In the genomic region with DNA sequence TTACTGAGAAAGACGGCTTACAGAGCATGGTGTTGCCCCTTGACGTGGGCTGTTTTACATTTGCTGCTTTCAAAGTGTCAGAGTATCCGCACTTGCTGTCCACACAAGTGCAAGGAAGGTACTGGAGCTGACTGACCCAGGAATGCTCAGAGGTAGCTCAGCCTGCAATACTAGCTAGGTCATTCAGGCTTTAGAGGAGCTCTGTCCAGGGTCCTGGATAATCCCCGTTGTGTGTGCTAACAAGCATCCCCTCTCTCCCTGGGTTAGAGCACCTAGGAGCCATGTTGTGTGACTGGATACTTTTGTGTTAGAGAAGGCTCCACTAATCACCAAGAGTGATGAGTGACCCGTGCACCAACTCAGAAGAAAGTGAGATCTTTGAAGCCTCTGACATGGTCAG, we compare ENCODE assay signal across 13 mouse cellular contexts.
DNase-seq lines count a peak whose midpoint lies in the region; ATAC-seq and TF ChIP-seq lines count a peak whose summit lies in the region.
"Had no signal": no experiment of that assay in that cellular context is flagged by ENCODE, and none has a peak within 500 bp of the region (broad histone marks: within the 10 kb centered on the region; RNA-seq: fewer than 3 reads in every experiment).

No protein-coding gene starts in this region.

- H3K36me3 ChIP-seq in kidney, embryonic 15.5 days: no peaks in the 10 kb centered on the region
- H3K36me3 ChIP-seq in ES-E14 (ENCODE audit: control insufficient read depth, insufficient read depth, low read length, poor library complexity, severe bottlenecking): no peaks in the 10 kb centered on the region
- H3K36me3 ChIP-seq: hindbrain, embryonic 13.5 days; stomach, embryonic 15.5 days had no signal

- H3K4me3 ChIP-seq in kidney, embryonic 15.5 days (replicated peaks): no peak overlapping the region
- H3K4me3 ChIP-seq in ES-E14 (ENCODE audit: insufficient read depth in 1 of 2, low read depth in 1 of 2, low read length in 2 of 2, poor library complexity in 1 of 2, severe bottlenecking in 1 of 2): no peak overlapping the region
- H3K4me3 ChIP-seq: hindbrain, embryonic 13.5 days; stomach, embryonic 15.5 days had no signal

- H3K4me2 ChIP-seq in kidney, embryonic 15.5 days: no peak overlapping the region
- H3K4me2 ChIP-seq: hindbrain, embryonic 13.5 days; stomach, embryonic 15.5 days had no signal

- H3K27me3 ChIP-seq in kidney, embryonic 15.5 days: no peaks in the 10 kb centered on the region
- H3K27me3 ChIP-seq: hindbrain, embryonic 13.5 days; stomach, embryonic 15.5 days had no signal

- in situ Hi-C loops in ES-E14 (cut with MboI; ENCODE audit: low sequenced_read_pairs in 2 of 2, unreplicated experiment in 2 of 2): no loop called here

- H3K9me3 ChIP-seq in kidney, embryonic 15.5 days (replicated peaks): no peaks in the 10 kb centered on the region
- no peaks in the 10 kb centered on the region for H3K9me3 ChIP-seq in ES-E14 (ENCODE audit: control insufficient read depth, insufficient read depth, low read depth, low read length)
- H3K9me3 ChIP-seq: hindbrain, embryonic 13.5 days; stomach, embryonic 15.5 days had no signal

- 23% methylated on average over 5 of the region's 5 CpGs for WGBS in kidney, embryonic 15.5 days

- H3K27ac ChIP-seq in kidney, embryonic 15.5 days: no peak overlapping the region
- H3K27ac ChIP-seq in ES-E14 (ENCODE audit: insufficient read depth, low read depth, low read length, poor library complexity, severe bottlenecking): no peak overlapping the region
- H3K27ac ChIP-seq: hindbrain, embryonic 13.5 days; stomach, embryonic 15.5 days had no signal

- no peak for ATAC-seq in kidney, embryonic 15.5 days (replicated peaks; ENCODE audit: low FRiP score)

- DNase-seq in adrenal gland, postnatal 14 days: peak; percentile 31
- no peak for DNase-seq in adrenal gland, adult 2 months
- peak; percentile 47 for DNase-seq in kidney, postnatal 10 days
- peak; percentile 55 for DNase-seq in ES-E14 (ENCODE audit: low read depth, low spot score)
- peak; percentile 85 for DNase-seq in forelimb bud, embryonic 11.5 days (ENCODE audit: low read depth, low spot score)
- no peak for DNase-seq in layer of hippocampus, postnatal 25 days (ENCODE audit: extremely low spot score in 1 of 2, low spot score in 1 of 2)
- no peak for DNase-seq in lung, postnatal 10 days
- DNase-seq: B cell, adult 2 months; cerebellum, adult 18-20 months; right cerebral cortex, adult 18-20 months had no signal

- H3K9ac ChIP-seq in kidney, embryonic 15.5 days: no peak overlapping the region
- H3K9ac ChIP-seq in ES-E14 (ENCODE audit: insufficient read depth, low read depth, low read length, poor library complexity, severe bottlenecking): no peak overlapping the region
- H3K9ac ChIP-seq: hindbrain, embryonic 13.5 days; stomach, embryonic 15.5 days had no signal

- H3K4me1 ChIP-seq in kidney, embryonic 15.5 days: no peaks in the 10 kb centered on the region
- H3K4me1 ChIP-seq in ES-E14 (ENCODE audit: control insufficient read depth in 2 of 2, insufficient read depth in 2 of 2, low read length in 2 of 2, poor library complexity in 1 of 2): no peaks in the 10 kb centered on the region
- H3K4me1 ChIP-seq: hindbrain, embryonic 13.5 days; stomach, embryonic 15.5 days had no signal

TF ChIP-seq in ES-E14, 5 proteins besides CTCF, POLR2A, EP300 and RAD21:
- no peak for TF ChIP-seq HCFC1 (IDR thresholded peaks at IDR 0.05; ENCODE audit: borderline replicate concordance, insufficient read depth, low read length)
- no peak for TF ChIP-seq CHD2 (IDR thresholded peaks at IDR 0.05; ENCODE audit: low read depth, low read length)
- no peak for TF ChIP-seq MAFK (IDR thresholded peaks at IDR 0.05; ENCODE audit: insufficient read depth, low read depth, low read length)

Comparison
In these comparisons a context has a peak if more than half of its experiments do, and no peak if none do; other contexts are left out.
1. DNase-seq: peak in adrenal gland, postnatal 14 days (single experiment), kidney, postnatal 10 days (single experiment), ES-E14 (single experiment) and forelimb bud, embryonic 11.5 days (single experiment); none in adrenal gland, adult 2 months (single experiment), layer of hippocampus, postnatal 25 days (0 of 2) and lung, postnatal 10 days (single experiment).